Mouse (Mus musculus) hindbrain, postnatal 0 days (tissue): Measurements from ENCODE around the gene Plin1. TPM values are rescaled to one million over a fixed set of nuclear protein-coding genes. Genes with fewer than 3 reads are reported as not detected.
A peak's percentile ranks its signal among the peaks of the same experiment; 100 is the strongest.

Experiments used
- ATAC-seq: fragments of 200-750 bp; cut with Nextera tagmentation; 2 replicates; pipeline ENCODE4 v1.8.0; 2017; ENCODE audit warnings: mild to moderate bottlenecking, moderate TSS enrichment, moderate library complexity
- DNase-seq: peaks from one replicate; pipeline ENCODE4 v3.0.0-alpha.2; 2015; ENCODE audit warnings: low spot score
- H3K27ac ChIP-seq: fragments of 300-500 bp; sonication (generic); 2 replicates; pipeline ENCODE4 v1.5.1; 2014; ENCODE audit warnings: mild to moderate bottlenecking
- H3K27me3 ChIP-seq: fragments of 300-500 bp; sonication (generic); 2 replicates; pipeline ENCODE4 v1.6.1; 2014; ENCODE audit warnings: low read length, mixed read lengths; ENCODE audit not compliant: insufficient read depth
- H3K36me3 ChIP-seq: fragments of 300-500 bp; sonication (generic); 2 replicates; pipeline ENCODE4 v1.6.1; 2014; ENCODE audit warnings: low read length, mixed read lengths; ENCODE audit not compliant: insufficient read depth
- H3K4me1 ChIP-seq: fragments of 300-500 bp; sonication (generic); 2 replicates; pipeline ENCODE4 v1.6.1; 2014; ENCODE audit warnings: antibody characterized with exemption, low read length, mixed read lengths; ENCODE audit not compliant: insufficient read depth
- H3K4me2 ChIP-seq: fragments of 300-500 bp; sonication (generic); 2 replicates; pipeline ENCODE4 v1.6.1; 2014; ENCODE audit warnings: low read depth, mild to moderate bottlenecking, low read length, moderate library complexity, mixed read lengths
- H3K4me3 ChIP-seq: fragments of 300-500 bp; sonication (generic); 2 replicates; pipeline ENCODE4 v1.5.1; 2014; ENCODE audit warnings: low read length
- H3K9ac ChIP-seq: fragments of 300-500 bp; sonication (generic); replicated peaks from 2 replicates; pipeline ENCODE4 v1.6.1; 2014; ENCODE audit warnings: mild to moderate bottlenecking, low read length, moderate library complexity, mixed read lengths
- H3K9me3 ChIP-seq: fragments of 300-500 bp; sonication (generic); 2 replicates; pipeline ENCODE4 v1.6.1; 2016; ENCODE audit warnings: low read length, mixed read lengths
- CTCF ChIP-seq: IDR thresholded peaks from 2 replicates; pipeline ENCODE4 v1.5.1; 2016; ENCODE audit warnings: antibody characterized with exemption, control low read depth, low read depth
- WGBS: fragments of 180-500 bp; shearing (Covaris S2); extraction: QIAGEN DNeasy Blood & Tissue Kit; methylation state at CpG from one replicate; pipeline ENCODE4 v1.1.7; 2014; 5-methylcytosine and 5-hydroxymethylcytosine counted together
- polyA plus RNA-seq: library from polyadenylated mRNA; unstranded; fragments of >200 nt; fragmentation: Nextera tagmentation; extraction: Ambion mirVana; gene quantifications from 2 replicates; pipeline ENCODE4 v1.2.1, GENCODE M21; 2015
- total RNA-seq: library from RNA; depleted of rRNA; stranded (reverse); fragments of >200 nt; gene quantifications from 2 replicates; pipeline ENCODE4 v1.2.3, GENCODE M21; 2014

The Plin1 gene
- total and polyA plus RNA-seq, 2 experiments from 2014 or later = 0.21 to 0.33 TPM

- H3K4me1 ChIP-seq = no peaks in the 10 kb centered on the region
- peak overlapping the region; percentile 53 for H3K4me3 ChIP-seq
- DNase-seq (peak; percentile 73), ATAC-seq (peak; percentile 87)
- H3K4me2 ChIP-seq = peak overlapping the region; percentile 73
- whole genome bisulfite sequencing = under 1% methylated on average over 46 of the region's 48 CpGs
- TF ChIP-seq CTCF = no peak
- no peaks in the 10 kb centered on the region for H3K27me3 ChIP-seq
- peak overlapping the region; percentile 22 for H3K27ac ChIP-seq
- no peaks in the 10 kb centered on the region for H3K36me3 ChIP-seq
- no peaks in the 10 kb centered on the region for H3K9me3 ChIP-seq
- H3K9ac ChIP-seq = peak overlapping the region; percentile 60
Measured at GRCm38 (mm10) chr7:79721386-79721977, 11.2 kb downstream of the Plin1 start.

GRCm38 (mm10) chr7:79715187-79715981 lies 17.3 kb downstream of the Plin1 start, which contains the start of gene Kif7:
TSS of gene Kif7 (minus strand) at chr7:79715720.
- peak; percentile 92 for ATAC-seq

GRCm38 (mm10) chr7:79710831-79711230 lies 21.9 kb downstream of the Plin1 start:
- no peaks in the 10 kb centered on the region for H3K27me3 ChIP-seq
- ATAC-seq = peak; percentile 5; the same call in 1 of the 2 replicates
- TF ChIP-seq CTCF = no peak; the same call in 1 of the 2 replicates
- no peaks in the 10 kb centered on the region for H3K4me1 ChIP-seq
- H3K9me3 ChIP-seq = no peaks in the 10 kb centered on the region
- H3K4me3 ChIP-seq = peak overlapping the region; percentile 37
- peak overlapping the region; percentile 65 for H3K4me2 ChIP-seq
- H3K27ac ChIP-seq = peak overlapping the region; percentile 59
- H3K36me3 ChIP-seq = no peaks in the 10 kb centered on the region
- 34% methylated on average over 17 of the region's 17 CpGs for WGBS
- peak; percentile 17 for DNase-seq
- H3K9ac ChIP-seq = peak overlapping the region; percentile 61

More at GRCm38 (mm10) chr7:79715187-79715981, 17.3 kb downstream of the Plin1 start, which contains the start of gene Kif7:
- DNase-seq = peak; percentile 88
- no peak for TF ChIP-seq CTCF
- no peaks in the 10 kb centered on the region for H3K27me3 ChIP-seq
- H3K27ac ChIP-seq = 0 out of 2 replicates have a peak within 1 kb of the TSS, but pooled peaks have one; percentile 36
- H3K9me3 ChIP-seq = no peaks in the 10 kb centered on the region
- H3K4me1 ChIP-seq = no peaks in the 10 kb centered on the region
- H3K9ac ChIP-seq = peak within 1 kb of the TSS; percentile 59
- peak within 1 kb of the TSS; percentile 53 for H3K4me3 ChIP-seq
- H3K36me3 ChIP-seq = no peaks in the 10 kb centered on the region
- under 1% methylated on average over 51 of the region's 55 CpGs for WGBS
- peak within 1 kb of the TSS; percentile 88 for H3K4me2 ChIP-seq

GRCm38 (mm10) chr7:79710130-79710607 lies 22.5 kb downstream of the Plin1 start:
- peak overlapping the region; percentile 37 for H3K4me3 ChIP-seq
- WGBS = 3% methylated on average over 52 of the region's 55 CpGs
- no peaks in the 10 kb centered on the region for H3K4me1 ChIP-seq
- no peaks in the 10 kb centered on the region for H3K27me3 ChIP-seq
- peak overlapping the region; percentile 65 for H3K4me2 ChIP-seq
- peak overlapping the region; percentile 59 for H3K27ac ChIP-seq
- no peaks in the 10 kb centered on the region for H3K9me3 ChIP-seq
- DNase-seq (peak; percentile 92), ATAC-seq (peak; percentile 93)
- no peaks in the 10 kb centered on the region for H3K36me3 ChIP-seq
- peak overlapping the region; percentile 61 for H3K9ac ChIP-seq
- TF ChIP-seq CTCF = peak; percentile 24; the same call in 1 of the 2 replicates

GRCm38 (mm10) chr7:79705210-79705609 lies 27.5 kb downstream of the Plin1 start:
- H3K4me2 ChIP-seq = no peak overlapping the region
- no peak overlapping the region for H3K4me3 ChIP-seq
- no peaks in the 10 kb centered on the region for H3K27me3 ChIP-seq
- no peaks in the 10 kb centered on the region for H3K4me1 ChIP-seq
- no peak for ATAC-seq
- H3K27ac ChIP-seq = no peak overlapping the region
- H3K36me3 ChIP-seq = 0 out of 2 replicates have a peak, but pooled peaks cover 7% of the 10 kb centered on the region
- 88% methylated on average over 5 of the region's 5 CpGs for WGBS
- no peak overlapping the region for H3K9ac ChIP-seq
- TF ChIP-seq CTCF = no peak
- no peak for DNase-seq
- no peaks in the 10 kb centered on the region for H3K9me3 ChIP-seq

GRCm38 (mm10) chr7:79702755-79703154 lies 29.9 kb downstream of the Plin1 start:
- no peaks in the 10 kb centered on the region for H3K9me3 ChIP-seq
- H3K4me3 ChIP-seq = no peak overlapping the region
- H3K27me3 ChIP-seq = no peaks in the 10 kb centered on the region
- no peak for TF ChIP-seq CTCF
- ATAC-seq = no peak
- 80% methylated on average over 16 of the region's 16 CpGs for WGBS
- H3K27ac ChIP-seq = no peak overlapping the region
- peaks cover 20% of the 10 kb centered on the region; the same call in 1 of the 2 replicates for H3K36me3 ChIP-seq
- no peak overlapping the region for H3K9ac ChIP-seq
- no peak for DNase-seq
- no peaks in the 10 kb centered on the region for H3K4me1 ChIP-seq
- no peak overlapping the region for H3K4me2 ChIP-seq
